In genomic region chr17:10698041-10698440, GRCm38 (mm10) we compare ENCODE assay signal across 14 mouse cellular contexts.
DNase-seq lines count a peak whose midpoint lies in the region; ATAC-seq and TF ChIP-seq lines count a peak whose summit lies in the region.
"Had no signal": no experiment of that assay in that cellular context is flagged by ENCODE, and none has a peak within 500 bp of the region (broad histone marks: within the 10 kb centered on the region; RNA-seq: fewer than 3 reads in every experiment).

No protein-coding gene starts in this region.

- H3K36me3 ChIP-seq in hindbrain, postnatal 0 days (ENCODE audit: insufficient read depth, low read length) = no peaks in the 10 kb centered on the region
- H3K36me3 ChIP-seq in hindbrain, embryonic 13.5 days = no peaks in the 10 kb centered on the region
- no peaks in the 10 kb centered on the region for H3K36me3 ChIP-seq in neural tube, embryonic 11.5 days (ENCODE audit: control insufficient read depth, insufficient read depth, low read length)
- no peaks in the 10 kb centered on the region for H3K36me3 ChIP-seq in neural tube, embryonic 15.5 days
- no peaks in the 10 kb centered on the region for H3K36me3 ChIP-seq in limb, embryonic 10.5 days
- H3K36me3 ChIP-seq: midbrain, embryonic 13.5 days had no signal

- ATAC-seq in hindbrain, postnatal 0 days = no peak
- no peak for ATAC-seq in hindbrain, embryonic 13.5 days (ENCODE audit: low FRiP score)
- ATAC-seq in neural tube, embryonic 11.5 days (ENCODE audit: insufficient read depth, low FRiP score, low TSS enrichment) = no peak
- ATAC-seq in neural tube, embryonic 15.5 days (ENCODE audit: low FRiP score) = no peak
- ATAC-seq: forebrain, embryonic 13.5 days; midbrain, embryonic 13.5 days had no signal

- no peak overlapping the region for H3K4me2 ChIP-seq in hindbrain, postnatal 0 days (ENCODE audit: low read depth, low read length)
- H3K4me2 ChIP-seq in hindbrain, embryonic 13.5 days = no peak overlapping the region
- no peak overlapping the region for H3K4me2 ChIP-seq in neural tube, embryonic 11.5 days (ENCODE audit: low read depth)
- H3K4me2 ChIP-seq in neural tube, embryonic 15.5 days = no peak overlapping the region
- H3K4me2 ChIP-seq: forebrain, embryonic 13.5 days; liver, embryonic 11.5 days; midbrain, embryonic 13.5 days had no signal

- H3K27ac ChIP-seq in hindbrain, postnatal 0 days = no peak overlapping the region
- H3K27ac ChIP-seq in hindbrain, embryonic 13.5 days = no peak overlapping the region
- H3K27ac ChIP-seq in neural tube, embryonic 11.5 days (ENCODE audit: low read depth, low read length) = no peak overlapping the region
- no peak overlapping the region for H3K27ac ChIP-seq in neural tube, embryonic 15.5 days (replicated peaks)
- no peak overlapping the region for H3K27ac ChIP-seq in limb, embryonic 10.5 days
- H3K27ac ChIP-seq: forebrain, embryonic 13.5 days; midbrain, embryonic 13.5 days had no signal

- no peaks in the 10 kb centered on the region for H3K9me3 ChIP-seq in hindbrain, postnatal 0 days (ENCODE audit: low read length)
- H3K9me3 ChIP-seq in hindbrain, embryonic 13.5 days = no peaks in the 10 kb centered on the region
- H3K9me3 ChIP-seq in neural tube, embryonic 11.5 days (ENCODE audit: control insufficient read depth, low read length) = no peaks in the 10 kb centered on the region
- no peaks in the 10 kb centered on the region for H3K9me3 ChIP-seq in neural tube, embryonic 15.5 days (replicated peaks)
- no peaks in the 10 kb centered on the region for H3K9me3 ChIP-seq in limb, embryonic 10.5 days (replicated peaks)
- H3K9me3 ChIP-seq: forebrain, embryonic 13.5 days; midbrain, embryonic 13.5 days had no signal

- no peaks in the 10 kb centered on the region for H3K27me3 ChIP-seq in hindbrain, postnatal 0 days (ENCODE audit: insufficient read depth, low read length)
- H3K27me3 ChIP-seq in hindbrain, embryonic 13.5 days = no peaks in the 10 kb centered on the region
- H3K27me3 ChIP-seq in neural tube, embryonic 11.5 days (ENCODE audit: control insufficient read depth, insufficient read depth, low read length) = no peaks in the 10 kb centered on the region
- no peaks in the 10 kb centered on the region for H3K27me3 ChIP-seq in neural tube, embryonic 15.5 days (replicated peaks)
- no peaks in the 10 kb centered on the region for H3K27me3 ChIP-seq in limb, embryonic 10.5 days (ENCODE audit: low read depth, poor library complexity, severe bottlenecking)
- H3K27me3 ChIP-seq: forebrain, embryonic 13.5 days; midbrain, embryonic 13.5 days had no signal

- H3K9ac ChIP-seq in hindbrain, postnatal 0 days (replicated peaks; ENCODE audit: low read length) = no peak overlapping the region
- H3K9ac ChIP-seq in hindbrain, embryonic 13.5 days = no peak overlapping the region
- H3K9ac ChIP-seq in neural tube, embryonic 11.5 days (ENCODE audit: low read length) = no peak overlapping the region
- no peak overlapping the region for H3K9ac ChIP-seq in neural tube, embryonic 15.5 days (replicated peaks)
- H3K9ac ChIP-seq: forebrain, embryonic 13.5 days; midbrain, embryonic 13.5 days had no signal

- TF ChIP-seq CTCF in hindbrain, postnatal 0 days (IDR thresholded peaks at IDR 0.05; ENCODE audit: low read depth) = no peak

- DNase-seq in embryo, embryonic 10 days (ENCODE audit: low spot score) = peak; percentile 47
- DNase-seq in embryo, embryonic 9.5 days (ENCODE audit: extremely low spot score) = no peak
- peak; percentile 36 for DNase-seq in hindbrain, postnatal 0 days (ENCODE audit: low spot score)
- peak; percentile 27 for DNase-seq in neural tube, embryonic 11.5 days (ENCODE audit: low spot score)
- DNase-seq in limb, embryonic 10.5 days (ENCODE audit: low spot score) = no peak
- no peak for DNase-seq in spleen, postnatal 4 days (ENCODE audit: low spot score in 2 of 2)
- DNase-seq: cerebellum, adult 2 months; thymus, adult 2 months had no signal

- H3K4me1 ChIP-seq in hindbrain, postnatal 0 days (ENCODE audit: insufficient read depth, low read length) = no peaks in the 10 kb centered on the region
- no peaks in the 10 kb centered on the region for H3K4me1 ChIP-seq in hindbrain, embryonic 13.5 days (replicated peaks)
- no peaks in the 10 kb centered on the region for H3K4me1 ChIP-seq in neural tube, embryonic 11.5 days (ENCODE audit: control insufficient read depth, insufficient read depth, low read length)
- peaks cover 5% of the 10 kb centered on the region for H3K4me1 ChIP-seq in neural tube, embryonic 15.5 days
- no peaks in the 10 kb centered on the region for H3K4me1 ChIP-seq in limb, embryonic 10.5 days
- H3K4me1 ChIP-seq: midbrain, embryonic 13.5 days had no signal

- 29% methylated on average over 8 of the region's 8 CpGs for WGBS in hindbrain, postnatal 0 days
- WGBS in hindbrain, embryonic 13.5 days = 51% methylated on average over 8 of the region's 8 CpGs
- WGBS in neural tube, embryonic 11.5 days = 57% methylated on average over 8 of the region's 8 CpGs
- 39% methylated on average over 8 of the region's 8 CpGs for WGBS in neural tube, embryonic 15.5 days
- 63% methylated on average over 8 of the region's 8 CpGs for WGBS in limb, embryonic 10.5 days

- no peak overlapping the region for H3K4me3 ChIP-seq in hindbrain, postnatal 0 days (ENCODE audit: low read length)
- H3K4me3 ChIP-seq in hindbrain, embryonic 13.5 days = no peak overlapping the region
- H3K4me3 ChIP-seq in neural tube, embryonic 11.5 days (ENCODE audit: low read depth, low read length) = no peak overlapping the region
- no peak overlapping the region for H3K4me3 ChIP-seq in neural tube, embryonic 15.5 days (replicated peaks)
- no peak overlapping the region for H3K4me3 ChIP-seq in limb, embryonic 10.5 days
- H3K4me3 ChIP-seq: forebrain, embryonic 13.5 days; midbrain, embryonic 13.5 days; myocyte had no signal

Comparison
In these comparisons a context has a peak if more than half of its experiments do, and no peak if none do; other contexts are left out.
1. DNase-seq: peak in embryo, embryonic 10 days (single experiment), hindbrain, postnatal 0 days (single experiment) and neural tube, embryonic 11.5 days (single experiment); none in embryo, embryonic 9.5 days (single experiment), limb, embryonic 10.5 days (single experiment) and spleen, postnatal 4 days (0 of 2).